Comparison of ENCODE assay signal across 10 mouse cellular contexts in genomic region chr4:45689991-45690916, GRCm38 (mm10).
A peak's percentile ranks its signal among the peaks of the same experiment; 100 is the strongest.
DNase-seq lines count a peak whose midpoint lies in the region; ATAC-seq lines count a peak whose summit lies in the region.
"Had no signal": no experiment of that assay in that cellular context is flagged by ENCODE, and none has a peak within 500 bp of the region (broad histone marks: within the 10 kb centered on the region; RNA-seq: fewer than 3 reads in every experiment).

No protein-coding gene starts in this region.

- DNase-seq in embryonic facial prominence, embryonic 14.5 days (ENCODE audit: low spot score) = peak; percentile 4
- DNase-seq in embryonic facial prominence, embryonic 10.5 days (ENCODE audit: low spot score) = no peak
- peak; percentile 79 for DNase-seq in brain, adult 2 months (ENCODE audit: low read depth, low spot score)
- peak; percentile 30 for DNase-seq in layer of hippocampus, adult 9-11 months
- DNase-seq in gastrocnemius, adult 18-20 months (ENCODE audit: low spot score) = no peak
- DNase-seq in thymus, postnatal 36 days = no peak
- DNase-seq: kidney, adult 9 months had no signal

- H3K27me3 ChIP-seq in embryonic facial prominence, embryonic 14.5 days (replicated peaks; ENCODE audit: control insufficient read depth, insufficient read depth, low read length) = no peaks in the 10 kb centered on the region
- H3K27me3 ChIP-seq in embryonic facial prominence, embryonic 10.5 days (replicated peaks; ENCODE audit: low read depth, poor library complexity, severe bottlenecking) = 0 out of 2 replicates have a peak, but pooled peaks cover 4% of the 10 kb centered on the region
- H3K27me3 ChIP-seq in forebrain, embryonic 12.5 days = 0 out of 2 replicates have a peak, but pooled peaks cover 3% of the 10 kb centered on the region
- no peaks in the 10 kb centered on the region for H3K27me3 ChIP-seq in kidney, embryonic 16.5 days (ENCODE audit: insufficient read depth, low read length)

- H3K4me2 ChIP-seq in embryonic facial prominence, embryonic 14.5 days (ENCODE audit: low read depth, low read length) = no peak overlapping the region
- H3K4me2 ChIP-seq in forebrain, embryonic 12.5 days = peak overlapping the region; percentile 17; the same call in 1 of the 2 replicates
- no peak overlapping the region for H3K4me2 ChIP-seq in kidney, embryonic 16.5 days (replicated peaks; ENCODE audit: low read depth, low read length)

- no peaks in the 10 kb centered on the region for H3K4me1 ChIP-seq in embryonic facial prominence, embryonic 14.5 days (ENCODE audit: control insufficient read depth, insufficient read depth, low read length)
- H3K4me1 ChIP-seq in embryonic facial prominence, embryonic 10.5 days = peaks cover 12% of the 10 kb centered on the region
- H3K4me1 ChIP-seq in forebrain, embryonic 12.5 days = peaks cover 26% of the 10 kb centered on the region
- no peaks in the 10 kb centered on the region for H3K4me1 ChIP-seq in kidney, embryonic 16.5 days (ENCODE audit: insufficient read depth, low read length)

- no peak overlapping the region for H3K27ac ChIP-seq in embryonic facial prominence, embryonic 14.5 days (replicated peaks; ENCODE audit: low read depth, low read length)
- H3K27ac ChIP-seq in embryonic facial prominence, embryonic 10.5 days (replicated peaks) = no peak overlapping the region
- peak overlapping the region; percentile 83 for H3K27ac ChIP-seq in forebrain, embryonic 12.5 days
- no peak overlapping the region for H3K27ac ChIP-seq in kidney, embryonic 16.5 days (ENCODE audit: low read length)
- H3K27ac ChIP-seq: heart, embryonic 10.5 days had no signal

- 0 out of 2 replicates have a peak, but pooled peaks cover 5% of the 10 kb centered on the region for H3K9me3 ChIP-seq in embryonic facial prominence, embryonic 14.5 days (ENCODE audit: control insufficient read depth, low read length)
- no peaks in the 10 kb centered on the region for H3K9me3 ChIP-seq in embryonic facial prominence, embryonic 10.5 days
- no peaks in the 10 kb centered on the region for H3K9me3 ChIP-seq in forebrain, embryonic 12.5 days
- no peaks in the 10 kb centered on the region for H3K9me3 ChIP-seq in kidney, embryonic 16.5 days (ENCODE audit: low read length)
- H3K9me3 ChIP-seq: heart, embryonic 10.5 days had no signal

- ATAC-seq in embryonic facial prominence, embryonic 14.5 days (ENCODE audit: low read depth) = no peak
- ATAC-seq in forebrain, embryonic 12.5 days (ENCODE audit: low FRiP score) = peak; percentile 79; the same call in 1 of the 2 replicates
- ATAC-seq in kidney, embryonic 16.5 days (ENCODE audit: low FRiP score, low TSS enrichment) = no peak

- 55% methylated on average over 12 of the region's 12 CpGs for WGBS in embryonic facial prominence, embryonic 14.5 days
- WGBS in embryonic facial prominence, embryonic 10.5 days = 62% methylated on average over 12 of the region's 12 CpGs
- 57% methylated on average over 12 of the region's 12 CpGs for WGBS in forebrain, embryonic 12.5 days
- 70% methylated on average over 12 of the region's 12 CpGs for WGBS in kidney, embryonic 16.5 days

- no peaks in the 10 kb centered on the region for H3K36me3 ChIP-seq in embryonic facial prominence, embryonic 14.5 days (ENCODE audit: control insufficient read depth, insufficient read depth, low read length)
- no peaks in the 10 kb centered on the region for H3K36me3 ChIP-seq in embryonic facial prominence, embryonic 10.5 days (replicated peaks)
- H3K36me3 ChIP-seq in forebrain, embryonic 12.5 days (replicated peaks) = no peaks in the 10 kb centered on the region
- no peaks in the 10 kb centered on the region for H3K36me3 ChIP-seq in kidney, embryonic 16.5 days (ENCODE audit: insufficient read depth, low read length)
- H3K36me3 ChIP-seq: heart, embryonic 10.5 days had no signal

- H3K4me3 ChIP-seq in embryonic facial prominence, embryonic 14.5 days (ENCODE audit: low read depth, low read length) = no peak overlapping the region
- H3K4me3 ChIP-seq in embryonic facial prominence, embryonic 10.5 days = no peak overlapping the region
- no peak overlapping the region for H3K4me3 ChIP-seq in forebrain, embryonic 12.5 days (replicated peaks)
- no peak overlapping the region for H3K4me3 ChIP-seq in kidney, embryonic 16.5 days (ENCODE audit: low read length)
- H3K4me3 ChIP-seq: heart, embryonic 10.5 days had no signal

- no peak overlapping the region for H3K9ac ChIP-seq in embryonic facial prominence, embryonic 14.5 days (ENCODE audit: low read depth, low read length)
- H3K9ac ChIP-seq in forebrain, embryonic 12.5 days = no peak overlapping the region
- no peak overlapping the region for H3K9ac ChIP-seq in kidney, embryonic 16.5 days (replicated peaks; ENCODE audit: low read length)

Comparison
In these comparisons a context has a peak if more than half of its experiments do, and no peak if none do; other contexts are left out.
1. DNase-seq: peak in embryonic facial prominence, embryonic 14.5 days (single experiment), brain, adult 2 months (single experiment) and layer of hippocampus, adult 9-11 months (single experiment); none in embryonic facial prominence, embryonic 10.5 days (single experiment), gastrocnemius, adult 18-20 months (single experiment) and thymus, postnatal 36 days (0 of 2).